Mouse (Mus musculus) cortical plate, adult 2 months (tissue): ENCODE measurements around the gene Mad1l1.

Experiments
- CTCF ChIP-seq: fragments of 200-500 bp; IDR thresholded peaks from 2 replicates; pipeline ENCODE4 v1.5.1; 2011; ENCODE audit warnings: mild to moderate bottlenecking, control low read depth, low read length; ENCODE audit not compliant: insufficient read depth; ENCODE audit errors: extremely low read depth
- POLR2A ChIP-seq: fragments of 200-500 bp; IDR thresholded peaks from 2 replicates; pipeline ENCODE4 v1.6.1; 2011; ENCODE audit warnings: mild to moderate bottlenecking, low read length, control low read depth; ENCODE audit not compliant: insufficient read depth; ENCODE audit errors: extremely low read depth

DNA sequence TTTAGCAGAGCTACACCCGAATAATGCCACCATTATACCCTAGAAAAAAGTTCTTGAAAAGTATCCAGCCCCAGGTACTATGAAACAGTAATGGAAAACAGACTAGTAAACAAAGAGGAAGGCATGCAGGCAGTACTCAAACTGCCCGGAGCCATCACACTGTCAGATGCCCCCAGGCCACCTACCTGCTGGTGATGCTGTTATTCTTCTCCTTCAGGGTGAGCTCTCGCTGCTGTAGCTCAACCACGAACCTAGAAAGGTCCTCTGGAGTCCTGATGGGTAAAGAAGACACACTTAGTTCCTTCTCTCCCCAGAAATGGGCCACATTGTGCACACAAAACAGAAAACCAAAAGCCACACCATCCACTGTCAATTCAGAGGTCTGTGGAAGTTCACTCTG, 60.0 kb downstream of the Mad1l1 start:
- TF ChIP-seq POLR2A (no peak), CTCF (no peak)
